Mouse (Mus musculus) embryonic fibroblast, embryonic 13.5 days (primary cell): ENCODE results near the gene Cntnap2.

Source experiments
- CTCF ChIP-seq: IDR thresholded peaks from 2 replicates; pipeline ENCODE4 v1.5.1; 2011; ENCODE audit warnings: mild to moderate bottlenecking, control low read depth, low read length, moderate library complexity, borderline replicate concordance; ENCODE audit not compliant: insufficient read depth
- POLR2A ChIP-seq: IDR thresholded peaks from 2 replicates; pipeline ENCODE4 v1.6.1; 2011; ENCODE audit warnings: low read depth, mild to moderate bottlenecking, control low read depth, low read length, moderate library complexity

DNA sequence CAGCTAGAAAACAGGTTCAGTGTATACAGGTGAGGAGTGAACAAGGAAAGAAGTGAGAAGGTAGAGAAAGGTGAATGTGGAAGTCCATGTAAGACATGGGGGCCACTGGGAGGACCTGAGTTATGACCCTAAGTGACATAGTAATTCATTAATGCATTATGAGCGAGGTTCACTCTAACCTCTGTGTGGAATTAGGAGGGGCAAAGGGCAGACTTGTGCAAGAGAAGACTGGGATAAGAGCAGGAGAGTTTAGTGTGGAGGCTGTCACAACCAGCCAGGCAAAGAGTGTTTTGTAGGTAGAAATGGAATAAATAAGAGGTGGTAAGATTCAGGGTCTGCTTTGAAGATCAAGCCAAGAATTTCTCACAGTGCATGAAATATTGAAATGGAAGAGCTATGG is 2045.8 kb downstream of the Cntnap2 start:
- TF ChIP-seq CTCF (no peak), POLR2A (no peak)
